Mouse (Mus musculus) embryonic fibroblast, embryonic 13.5 days (primary cell): ENCODE results near the gene Ano1.

Experiments used
- CTCF ChIP-seq: IDR thresholded peaks from 2 replicates; pipeline ENCODE4 v1.5.1; 2011; ENCODE audit warnings: mild to moderate bottlenecking, control low read depth, low read length, moderate library complexity, borderline replicate concordance; ENCODE audit not compliant: insufficient read depth
- POLR2A ChIP-seq: IDR thresholded peaks from 2 replicates; pipeline ENCODE4 v1.6.1; 2011; ENCODE audit warnings: low read depth, mild to moderate bottlenecking, control low read depth, low read length, moderate library complexity

GRCm38 (mm10) chr7:144620721-144621681 lies 130.8 kb downstream of the Ano1 start:
- no peak for TF ChIP-seq CTCF
- no peak for TF ChIP-seq POLR2A
